Mouse (Mus musculus) embryonic facial prominence, embryonic 11.5 days (tissue): ENCODE results near the gene E2f4. TPM values are rescaled to one million over a fixed set of nuclear protein-coding genes. Genes with fewer than 3 reads are reported as not detected.

Experiments
- ATAC-seq: fragments of 200-750 bp; cut with Nextera tagmentation; replicated peaks from 2 replicates; pipeline ENCODE4 v1.8.0; 2017; ENCODE audit warnings: low read depth; ENCODE audit not compliant: insufficient number of reproducible peaks, low FRiP score, low TSS enrichment
- DNase-seq: peaks from one replicate; pipeline ENCODE4 v3.0.0-alpha.2; 2015; ENCODE audit warnings: low spot score
- H3K27ac ChIP-seq: fragments of 300-500 bp; sonication (generic); replicated peaks from 2 replicates; pipeline ENCODE4 v1.5.1; 2014; ENCODE audit warnings: mild to moderate bottlenecking, low read depth, low read length, control low read depth
- H3K27me3 ChIP-seq: fragments of 300-500 bp; sonication (generic); 2 replicates; pipeline ENCODE4 v1.6.1; 2014; ENCODE audit warnings: mild to moderate bottlenecking, low read length, moderate library complexity, mixed read lengths; ENCODE audit not compliant: control insufficient read depth, insufficient read depth
- H3K36me3 ChIP-seq: fragments of 300-500 bp; sonication (generic); replicated peaks from 2 replicates; pipeline ENCODE4 v1.6.1; 2014; ENCODE audit warnings: low read depth, mild to moderate bottlenecking, low read length, moderate library complexity, mixed read lengths; ENCODE audit not compliant: control insufficient read depth, insufficient read depth
- H3K4me1 ChIP-seq: fragments of 300-500 bp; sonication (generic); 2 replicates; pipeline ENCODE4 v1.6.1; 2014; ENCODE audit warnings: low read length, mixed read lengths; ENCODE audit not compliant: control insufficient read depth, insufficient read depth
- H3K4me2 ChIP-seq: fragments of 300-500 bp; sonication (generic); 2 replicates; pipeline ENCODE4 v1.6.1; 2014; ENCODE audit warnings: low read depth, mild to moderate bottlenecking, control low read depth, low read length, moderate library complexity
- H3K4me3 ChIP-seq: fragments of 300-500 bp; sonication (generic); 2 replicates; pipeline ENCODE4 v1.5.1; 2014; ENCODE audit warnings: low read depth, low read length, control low read depth
- H3K9ac ChIP-seq: fragments of 300-500 bp; sonication (generic); replicated peaks from 2 replicates; pipeline ENCODE4 v1.6.1; 2014; ENCODE audit warnings: mild to moderate bottlenecking, control low read depth, low read length
- H3K9me3 ChIP-seq: fragments of 300-500 bp; sonication (generic); replicated peaks from 2 replicates; pipeline ENCODE4 v1.6.1; 2016; ENCODE audit warnings: mild to moderate bottlenecking, low read length, inconsistent platforms, mixed read lengths; ENCODE audit not compliant: control insufficient read depth
- WGBS: fragments of 180-500 bp; shearing (Covaris S2); extraction: QIAGEN DNeasy Blood & Tissue Kit; methylation state at CpG from one replicate; pipeline ENCODE4 v1.1.7; 2014; 5-methylcytosine and 5-hydroxymethylcytosine counted together
- polyA plus RNA-seq: library from polyadenylated mRNA; unstranded; fragments of >200 nt; fragmentation: Nextera tagmentation; extraction: Ambion mirVana; gene quantifications from 2 replicates; pipeline ENCODE4 v1.2.1, GENCODE M21; 2014

Gene E2f4
- polyA plus RNA-seq, 1 experiment from 2014 or later: 103 TPM

- H3K4me2 ChIP-seq: no peak overlapping the region
- DNase-seq: no peak
- H3K4me3 ChIP-seq: no peak overlapping the region
- H3K36me3 ChIP-seq: peaks cover 21% of the 10 kb centered on the region
- no peaks in the 10 kb centered on the region for H3K4me1 ChIP-seq
- no peaks in the 10 kb centered on the region for H3K27me3 ChIP-seq
- no peak overlapping the region for H3K9ac ChIP-seq
- no peak for ATAC-seq
- 65% methylated on average over 2 of the region's 2 CpGs for whole genome bisulfite sequencing
- no peak overlapping the region for H3K27ac ChIP-seq
- no peaks in the 10 kb centered on the region for H3K9me3 ChIP-seq
These were observed 35.1 kb downstream of the E2f4 start for GRCm38 (mm10) chr8:105332523-105332922.

- Histone ChIP-seq H3K4me2 (no peak overlapping the region), H3K9ac (no peak overlapping the region), H3K4me1 (no peaks in the 10 kb centered on the region), H3K27ac (no peak overlapping the region), H3K27me3 (no peaks in the 10 kb centered on the region), H3K4me3 (no peak overlapping the region), H3K36me3 (peaks cover 3% of the 10 kb centered on the region; the same call in 1 of the 2 replicates), H3K9me3 (no peaks in the 10 kb centered on the region)
- WGBS: 57% methylated on average over 32 of the region's 32 CpGs
- peak; percentile 24; the same call in 1 of the 2 replicates for ATAC-seq
- DNase-seq: no peak
These were observed 39.1 kb downstream of the E2f4 start for GRCm38 (mm10) chr8:105336373-105337130.

- WGBS: 42% methylated on average over 4 of the region's 4 CpGs
- 0 out of 2 replicates have a peak overlapping the region, but pooled peaks have one; percentile 8 for H3K27ac ChIP-seq
- no peak overlapping the region for H3K4me2 ChIP-seq
- H3K9me3 ChIP-seq: no peaks in the 10 kb centered on the region
- no peak overlapping the region for H3K4me3 ChIP-seq
- no peaks in the 10 kb centered on the region for H3K27me3 ChIP-seq
- H3K36me3 ChIP-seq: peaks cover 3% of the 10 kb centered on the region; the same call in 1 of the 2 replicates
- H3K4me1 ChIP-seq: no peaks in the 10 kb centered on the region
- H3K9ac ChIP-seq: 0 out of 2 replicates have a peak overlapping the region, but pooled peaks have one; percentile 18
- DNase-seq: no peak
- ATAC-seq: no peak
These were observed 41.5 kb downstream of the E2f4 start for GRCm38 (mm10) chr8:105338992-105339391.

GRCm38 (mm10) chr8:105339886-105340635 lies 42.6 kb downstream of the E2f4 start:
- peaks cover 3% of the 10 kb centered on the region; the same call in 1 of the 2 replicates for H3K36me3 ChIP-seq
- 77% methylated on average over 6 of the region's 6 CpGs for WGBS
- no peaks in the 10 kb centered on the region for H3K9me3 ChIP-seq
- H3K4me3 ChIP-seq: no peak overlapping the region
- no peaks in the 10 kb centered on the region for H3K27me3 ChIP-seq
- no peak overlapping the region for H3K9ac ChIP-seq
- H3K4me1 ChIP-seq: no peaks in the 10 kb centered on the region; the same call in 1 of the 2 replicates
- ATAC-seq (no peak), DNase-seq (no peak)
- no peak overlapping the region for H3K4me2 ChIP-seq
- no peak overlapping the region for H3K27ac ChIP-seq

GRCm38 (mm10) chr8:105341399-105341798 lies 43.9 kb downstream of the E2f4 start:
- H3K9me3 ChIP-seq: no peaks in the 10 kb centered on the region
- no peaks in the 10 kb centered on the region for H3K27me3 ChIP-seq
- no peak overlapping the region for H3K4me3 ChIP-seq
- no peak overlapping the region for H3K27ac ChIP-seq
- DNase-seq: no peak
- WGBS: 42% methylated on average over 8 of the region's 8 CpGs
- peaks cover 2% of the 10 kb centered on the region; the same call in 1 of the 2 replicates for H3K36me3 ChIP-seq
- no peak overlapping the region for H3K4me2 ChIP-seq
- H3K9ac ChIP-seq: no peak overlapping the region
- ATAC-seq: no peak
- peaks cover 6% of the 10 kb centered on the region for H3K4me1 ChIP-seq

GRCm38 (mm10) chr8:105342768-105343167 lies 45.3 kb downstream of the E2f4 start:
- H3K4me3 ChIP-seq: no peak overlapping the region
- no peak overlapping the region for H3K27ac ChIP-seq
- no peak for ATAC-seq
- no peak for DNase-seq
- no peaks in the 10 kb centered on the region for H3K27me3 ChIP-seq
- no peak overlapping the region for H3K4me2 ChIP-seq
- H3K9ac ChIP-seq: no peak overlapping the region
- WGBS: 77% methylated on average over 4 of the region's 4 CpGs
- no peaks in the 10 kb centered on the region for H3K9me3 ChIP-seq
- no peaks in the 10 kb centered on the region for H3K36me3 ChIP-seq
- H3K4me1 ChIP-seq: peaks cover 9% of the 10 kb centered on the region

GRCm38 (mm10) chr8:105343791-105344574 lies 46.5 kb downstream of the E2f4 start:
- 80% methylated on average over 8 of the region's 8 CpGs for WGBS
- Histone ChIP-seq H3K9me3 (no peaks in the 10 kb centered on the region), H3K4me3 (no peak overlapping the region), H3K27ac (no peak overlapping the region), H3K27me3 (no peaks in the 10 kb centered on the region), H3K4me1 (peaks cover 9% of the 10 kb centered on the region), H3K4me2 (no peak overlapping the region), H3K36me3 (no peaks in the 10 kb centered on the region), H3K9ac (no peak overlapping the region)
- DNase-seq (no peak), ATAC-seq (no peak)
